Mouse (Mus musculus) hindbrain, embryonic 13.5 days (tissue): ENCODE results near the gene Tmem132e. TPM values are rescaled to one million over a fixed set of nuclear protein-coding genes. Genes with fewer than 3 reads are reported as not detected.

Source experiments
- polyA plus RNA-seq: library from polyadenylated mRNA; unstranded; fragments of >200 nt; fragmentation: Nextera tagmentation; extraction: Ambion mirVana; gene quantifications from 2 replicates; pipeline ENCODE4 v1.2.1, GENCODE M21; 2015

The Tmem132e gene
- polyA plus RNA-seq, 1 experiment from 2014 or later, result 2.2 TPM

Other genes with a start within 250 kb of the Tmem132e start
- gene Ccl1, start 83.2 kb upstream of the Tmem132e start, polyA plus RNA-seq, result 0.48 and 0.71 TPM in 2 replicates